Mouse (Mus musculus) midbrain, embryonic 16.5 days (tissue): Measurements from ENCODE around the gene Fhit. TPM values are rescaled to one million over a fixed set of nuclear protein-coding genes. Genes with fewer than 3 reads are reported as not detected.

Experiments used
- ATAC-seq: fragments of 200-750 bp; cut with Nextera tagmentation; 2 replicates; pipeline ENCODE4 v1.8.0; 2017; ENCODE audit warnings: moderate TSS enrichment
- H3K27ac ChIP-seq: fragments of 300-500 bp; sonication (generic); 2 replicates; pipeline ENCODE4 v1.5.1; 2014; ENCODE audit warnings: mild to moderate bottlenecking, low read length, mixed read lengths
- H3K27me3 ChIP-seq: fragments of 300-500 bp; sonication (generic); 2 replicates; pipeline ENCODE4 v1.6.1; 2014; ENCODE audit warnings: low read depth, low read length, mixed read lengths; ENCODE audit not compliant: control insufficient read depth, insufficient read depth
- H3K36me3 ChIP-seq: fragments of 300-500 bp; sonication (generic); 2 replicates; pipeline ENCODE4 v1.6.1; 2014; ENCODE audit warnings: mild to moderate bottlenecking, low read length, moderate library complexity, mixed read lengths; ENCODE audit not compliant: control insufficient read depth, insufficient read depth
- H3K4me1 ChIP-seq: fragments of 300-500 bp; sonication (generic); 2 replicates; pipeline ENCODE4 v1.6.1; 2014; ENCODE audit warnings: mild to moderate bottlenecking, low read length, mixed read lengths; ENCODE audit not compliant: control insufficient read depth, insufficient read depth
- H3K4me2 ChIP-seq: fragments of 300-500 bp; sonication (generic); 2 replicates; pipeline ENCODE4 v1.6.1; 2014; ENCODE audit warnings: mild to moderate bottlenecking, low read length, mixed read lengths
- H3K4me3 ChIP-seq: fragments of 300-500 bp; sonication (generic); 2 replicates; pipeline ENCODE4 v1.5.1; 2014; ENCODE audit warnings: low read depth, mild to moderate bottlenecking, low read length, moderate library complexity, mixed read lengths
- H3K9ac ChIP-seq: fragments of 300-500 bp; sonication (generic); 2 replicates; pipeline ENCODE4 v1.6.1; 2014; ENCODE audit warnings: low read depth, low read length, mixed read lengths
- H3K9me3 ChIP-seq: fragments of 300-500 bp; sonication (generic); replicated peaks from 2 replicates; pipeline ENCODE4 v1.6.1; 2014; ENCODE audit warnings: mild to moderate bottlenecking, low read length, mixed read lengths; ENCODE audit not compliant: control insufficient read depth, poor library complexity, severe bottlenecking
- WGBS: fragments of 180-500 bp; shearing (Covaris S2); extraction: QIAGEN DNeasy Blood & Tissue Kit; methylation state at CpG from one replicate; pipeline ENCODE4 v1.1.7; 2014; 5-methylcytosine and 5-hydroxymethylcytosine counted together
- polyA plus RNA-seq: library from polyadenylated mRNA; unstranded; fragments of >200 nt; fragmentation: Nextera tagmentation; extraction: Ambion mirVana; gene quantifications from 2 replicates; pipeline ENCODE4 v1.2.1, GENCODE M21; 2015

Gene Fhit
- polyA plus RNA-seq, 1 experiment from 2014 or later: 8.5 TPM

- Histone ChIP-seq H3K9ac (no peak overlapping the region), H3K36me3 (no peaks in the 10 kb centered on the region), H3K4me3 (no peak overlapping the region), H3K9me3 (no peaks in the 10 kb centered on the region), H3K4me1 (no peaks in the 10 kb centered on the region), H3K4me2 (no peak overlapping the region), H3K27me3 (no peaks in the 10 kb centered on the region), H3K27ac (no peak overlapping the region)
- 77% methylated on average over 1 of the region's 1 CpGs for WGBS
- ATAC-seq: no peak
Observed at GRCm38 (mm10) chr14:9589121-9589520, 1572.7 kb downstream of the Fhit start.

GRCm38 (mm10) chr14:9587900-9588299 is 1573.9 kb downstream of the Fhit start:
- WGBS: 94% methylated on average over 4 of the region's 4 CpGs
- Histone ChIP-seq H3K4me1 (no peaks in the 10 kb centered on the region), H3K27me3 (no peaks in the 10 kb centered on the region), H3K4me3 (no peak overlapping the region), H3K27ac (no peak overlapping the region), H3K4me2 (no peak overlapping the region), H3K36me3 (no peaks in the 10 kb centered on the region), H3K9me3 (no peaks in the 10 kb centered on the region), H3K9ac (no peak overlapping the region)
- no peak for ATAC-seq

- no peak overlapping the region for H3K4me3 ChIP-seq
- H3K27me3 ChIP-seq: no peaks in the 10 kb centered on the region
- H3K36me3 ChIP-seq: no peaks in the 10 kb centered on the region
- no peaks in the 10 kb centered on the region for H3K4me1 ChIP-seq
- peak; percentile 64; the same call in 1 of the 2 replicates for ATAC-seq
- WGBS: 68% methylated on average over 8 of the region's 8 CpGs
- no peak overlapping the region for H3K4me2 ChIP-seq
- no peak overlapping the region for H3K9ac ChIP-seq
- no peaks in the 10 kb centered on the region for H3K9me3 ChIP-seq
- no peak overlapping the region for H3K27ac ChIP-seq
Observed at GRCm38 (mm10) chr14:9583227-9584155, 1578.3 kb downstream of the Fhit start.

- no peaks in the 10 kb centered on the region for H3K9me3 ChIP-seq
- ATAC-seq: no peak
- no peaks in the 10 kb centered on the region for H3K27me3 ChIP-seq
- no peak overlapping the region for H3K4me2 ChIP-seq
- H3K4me1 ChIP-seq: no peaks in the 10 kb centered on the region; the same call in 1 of the 2 replicates
- WGBS: 73% methylated on average over 5 of the region's 5 CpGs
- H3K4me3 ChIP-seq: no peak overlapping the region
- H3K36me3 ChIP-seq: no peaks in the 10 kb centered on the region
- no peak overlapping the region for H3K27ac ChIP-seq
- no peak overlapping the region for H3K9ac ChIP-seq
Observed at GRCm38 (mm10) chr14:9556333-9556732, 1605.5 kb downstream of the Fhit start.

GRCm38 (mm10) chr14:9555807-9556206 is 1606.0 kb downstream of the Fhit start:
- no peaks in the 10 kb centered on the region for H3K9me3 ChIP-seq
- 55% methylated on average over 6 of the region's 6 CpGs for WGBS
- no peaks in the 10 kb centered on the region; the same call in 1 of the 2 replicates for H3K4me1 ChIP-seq
- ATAC-seq: no peak
- no peaks in the 10 kb centered on the region for H3K27me3 ChIP-seq
- no peak overlapping the region for H3K9ac ChIP-seq
- no peaks in the 10 kb centered on the region for H3K36me3 ChIP-seq
- no peak overlapping the region for H3K27ac ChIP-seq
- no peak overlapping the region for H3K4me2 ChIP-seq
- H3K4me3 ChIP-seq: no peak overlapping the region

- ATAC-seq: no peak
- H3K36me3 ChIP-seq: no peaks in the 10 kb centered on the region
Observed at GRCm38 (mm10) chr14:9552149-9552548, 1609.7 kb downstream of the Fhit start.

GRCm38 (mm10) chr14:9547952-9548351 is 1613.9 kb downstream of the Fhit start:
- Histone ChIP-seq H3K9me3 (no peaks in the 10 kb centered on the region), H3K27ac (no peak overlapping the region), H3K4me1 (no peaks in the 10 kb centered on the region), H3K9ac (no peak overlapping the region), H3K27me3 (no peaks in the 10 kb centered on the region), H3K4me3 (no peak overlapping the region), H3K36me3 (no peaks in the 10 kb centered on the region), H3K4me2 (no peak overlapping the region)
- WGBS: 22% methylated on average over 1 of the region's 1 CpGs
- ATAC-seq: no peak

More at GRCm38 (mm10) chr14:9552149-9552548, 1609.7 kb downstream of the Fhit start:
- Histone ChIP-seq H3K4me2 (no peak overlapping the region), H3K9ac (no peak overlapping the region), H3K4me1 (no peaks in the 10 kb centered on the region; the same call in 1 of the 2 replicates), H3K27me3 (no peaks in the 10 kb centered on the region), H3K27ac (no peak overlapping the region), H3K9me3 (no peaks in the 10 kb centered on the region), H3K4me3 (no peak overlapping the region)

GRCm38 (mm10) chr14:9544364-9544763 is 1617.5 kb downstream of the Fhit start:
- no peak overlapping the region for H3K9ac ChIP-seq
- no peak overlapping the region for H3K4me3 ChIP-seq
- H3K27ac ChIP-seq: no peak overlapping the region
- H3K27me3 ChIP-seq: no peaks in the 10 kb centered on the region
- no peaks in the 10 kb centered on the region for H3K4me1 ChIP-seq
- H3K4me2 ChIP-seq: no peak overlapping the region
- WGBS: 84% methylated on average over 3 of the region's 3 CpGs
- ATAC-seq: no peak
- no peaks in the 10 kb centered on the region for H3K36me3 ChIP-seq
- no peaks in the 10 kb centered on the region for H3K9me3 ChIP-seq

- Histone ChIP-seq H3K4me1 (no peaks in the 10 kb centered on the region), H3K4me2 (no peak overlapping the region), H3K9me3 (no peaks in the 10 kb centered on the region), H3K4me3 (no peak overlapping the region), H3K36me3 (no peaks in the 10 kb centered on the region), H3K27me3 (no peaks in the 10 kb centered on the region), H3K9ac (no peak overlapping the region), H3K27ac (no peak overlapping the region)
- 54% methylated on average over 6 of the region's 6 CpGs for WGBS
- no peak for ATAC-seq
Observed at GRCm38 (mm10) chr14:9535491-9535890, 1626.3 kb downstream of the Fhit start.
